Mouse (Mus musculus) right cerebral cortex, postnatal 14 days (tissue): Measurements from ENCODE around the gene Plcd1.

Experiments used
- DNase-seq: peaks from one replicate; pipeline ENCODE4 v3.0.0; 2022

The Plcd1 gene

GRCm38 (mm10) chr9:119093419-119094295 lies at the start of gene Plcd1:
Plcd1 (minus strand) TSS chr9:119093502.
- DNase-seq: peak; percentile 87

GRCm38 (mm10) chr9:119142066-119142465 lies 48.8 kb upstream of the Plcd1 start:
- no peak for DNase-seq

GRCm38 (mm10) chr9:119138836-119139235 lies 45.5 kb upstream of the Plcd1 start:
- no peak for DNase-seq

- DNase-seq: no peak
These were observed 37.4 kb upstream of the Plcd1 start for GRCm38 (mm10) chr9:119130692-119131091.

- DNase-seq: no peak
These were observed 35.3 kb upstream of the Plcd1 start for GRCm38 (mm10) chr9:119128436-119129181.

- no peak for DNase-seq
These were observed 29.5 kb upstream of the Plcd1 start for GRCm38 (mm10) chr9:119122596-119123369.

GRCm38 (mm10) chr9:119120168-119120560 lies 26.9 kb upstream of the Plcd1 start:
- no peak for DNase-seq

GRCm38 (mm10) chr9:119119409-119120167 lies 26.3 kb upstream of the Plcd1 start:
- no peak for DNase-seq

- no peak for DNase-seq
These were observed 21.6 kb upstream of the Plcd1 start for GRCm38 (mm10) chr9:119114911-119115310.

- no peak for DNase-seq
These were observed 17.3 kb upstream of the Plcd1 start for GRCm38 (mm10) chr9:119110640-119111039.

GRCm38 (mm10) chr9:119109685-119110353 lies 16.5 kb upstream of the Plcd1 start:
- DNase-seq: no peak

- no peak for DNase-seq
These were observed 14.3 kb upstream of the Plcd1 start for GRCm38 (mm10) chr9:119107566-119107965.

- DNase-seq: no peak
These were observed 9.4 kb upstream of the Plcd1 start for GRCm38 (mm10) chr9:119102783-119103113.

- peak; percentile 64 for DNase-seq
These were observed 8.9 kb upstream of the Plcd1 start, which contains the start of gene Dlec1 for GRCm38 (mm10) chr9:119101992-119102782. Dlec1 (plus strand) TSS chr9:119102478.

- DNase-seq: no peak
These were observed 7.0 kb upstream of the Plcd1 start for GRCm38 (mm10) chr9:119100177-119100898.

GRCm38 (mm10) chr9:119094462-119095109 lies 1.3 kb upstream of the Plcd1 start:
- DNase-seq: no peak

- peak; percentile 37 for DNase-seq
These were observed 556 bp downstream of the Plcd1 start for GRCm38 (mm10) chr9:119092473-119093418.

GRCm38 (mm10) chr9:119091581-119092310 lies 1.6 kb downstream of the Plcd1 start:
- no peak for DNase-seq
